Mouse (Mus musculus) neural tube, embryonic 12.5 days (tissue): ENCODE measurements around the gene Amer1. TPM values are rescaled to one million over a fixed set of nuclear protein-coding genes. Genes with fewer than 3 reads are reported as not detected.

ENCODE experiments used
- ATAC-seq: fragments of 200-750 bp; cut with Nextera tagmentation; 2 replicates; pipeline ENCODE4 v1.8.0; 2017; ENCODE audit warnings: low read depth, mild to moderate bottlenecking, moderate TSS enrichment, moderate library complexity; ENCODE audit not compliant: low FRiP score
- H3K27ac ChIP-seq: fragments of 300-500 bp; sonication (generic); 2 replicates; pipeline ENCODE4 v1.5.1; 2016
- H3K27me3 ChIP-seq: fragments of 300-500 bp; sonication (generic); replicated peaks from 2 replicates; pipeline ENCODE4 v1.6.1; 2016; ENCODE audit warnings: mild to moderate bottlenecking
- H3K36me3 ChIP-seq: fragments of 300-500 bp; sonication (generic); 2 replicates; pipeline ENCODE4 v1.6.1; 2016; ENCODE audit warnings: mild to moderate bottlenecking
- H3K4me1 ChIP-seq: fragments of 300-500 bp; sonication (generic); 2 replicates; pipeline ENCODE4 v1.6.1; 2016
- H3K4me2 ChIP-seq: fragments of 300-500 bp; sonication (generic); replicated peaks from 2 replicates; pipeline ENCODE4 v1.6.1; 2016; ENCODE audit warnings: mild to moderate bottlenecking
- H3K4me3 ChIP-seq: fragments of 300-500 bp; sonication (generic); 2 replicates; pipeline ENCODE4 v1.5.1; 2016
- H3K9ac ChIP-seq: fragments of 300-500 bp; sonication (generic); 2 replicates; pipeline ENCODE4 v1.6.1; 2016; ENCODE audit warnings: mild to moderate bottlenecking
- H3K9me3 ChIP-seq: fragments of 300-500 bp; sonication (generic); 2 replicates; pipeline ENCODE4 v1.6.1; 2016; ENCODE audit warnings: mild to moderate bottlenecking
- WGBS: fragments of 180-500 bp; shearing (Covaris S2); methylation state at CpG from one replicate; pipeline ENCODE4 v1.1.7; 2016; 5-methylcytosine and 5-hydroxymethylcytosine counted together
- polyA plus RNA-seq: library from polyadenylated mRNA; unstranded; fragments of >200 nt; fragmentation: Nextera tagmentation; extraction: Ambion mirVana; gene quantifications from 2 replicates; pipeline ENCODE4 v1.2.1, GENCODE M21; 2016

Amer1 gene
- polyA plus RNA-seq = 11.5 and 12.6 TPM in 2 replicates

GRCm38 (mm10) chrX:95444776-95445111 lies at the start of gene Amer1:
Gene Amer1, minus strand, starts transcription at chrX:95444872.
- Histone ChIP-seq H3K27me3 (no peaks in the 10 kb centered on the region), H3K9me3 (no peaks in the 10 kb centered on the region), H3K4me3 (peak within 1 kb of the TSS; percentile 54), H3K27ac (0 out of 2 replicates have a peak within 1 kb of the TSS, but pooled peaks have one; percentile 32), H3K4me1 (no peaks in the 10 kb centered on the region), H3K4me2 (peak within 1 kb of the TSS; percentile 60), H3K9ac (peak within 1 kb of the TSS; percentile 61), H3K36me3 (no peaks in the 10 kb centered on the region)
- WGBS = 19% methylated on average over 19 of the region's 19 CpGs
- ATAC-seq = peak; percentile 98

GRCm38 (mm10) chrX:95457166-95457565 lies 12.5 kb upstream of the Amer1 start:
- Histone ChIP-seq H3K4me2 (no peak overlapping the region), H3K27ac (no peak overlapping the region), H3K4me3 (no peak overlapping the region), H3K36me3 (no peaks in the 10 kb centered on the region), H3K4me1 (no peaks in the 10 kb centered on the region), H3K9me3 (no peaks in the 10 kb centered on the region), H3K27me3 (no peaks in the 10 kb centered on the region), H3K9ac (no peak overlapping the region)
- WGBS = 78% methylated on average over 3 of the region's 3 CpGs
- no peak for ATAC-seq

- Histone ChIP-seq H3K27me3 (no peaks in the 10 kb centered on the region), H3K9me3 (no peaks in the 10 kb centered on the region), H3K9ac (no peak overlapping the region), H3K27ac (no peak overlapping the region), H3K4me2 (no peak overlapping the region), H3K4me3 (no peak overlapping the region), H3K36me3 (no peaks in the 10 kb centered on the region), H3K4me1 (no peaks in the 10 kb centered on the region)
- no peak for ATAC-seq
- 85% methylated on average over 2 of the region's 2 CpGs for WGBS
Observed at GRCm38 (mm10) chrX:95445866-95446265, 1.2 kb upstream of the Amer1 start.

- Histone ChIP-seq H3K4me1 (no peaks in the 10 kb centered on the region), H3K9me3 (no peaks in the 10 kb centered on the region), H3K9ac (no peak overlapping the region), H3K36me3 (no peaks in the 10 kb centered on the region), H3K27me3 (no peaks in the 10 kb centered on the region), H3K27ac (no peak overlapping the region), H3K4me3 (peak overlapping the region; percentile 54), H3K4me2 (peak overlapping the region; percentile 60)
- no peak for ATAC-seq
- 31% methylated on average over 3 of the region's 3 CpGs for WGBS
Observed at GRCm38 (mm10) chrX:95445141-95445540, 469 bp upstream of the Amer1 start.

- Histone ChIP-seq H3K9ac (peak overlapping the region; percentile 61), H3K4me3 (peak overlapping the region; percentile 54), H3K4me1 (no peaks in the 10 kb centered on the region), H3K9me3 (no peaks in the 10 kb centered on the region), H3K27me3 (no peaks in the 10 kb centered on the region), H3K4me2 (peak overlapping the region; percentile 60), H3K27ac (0 out of 2 replicates have a peak overlapping the region, but pooled peaks have one; percentile 32), H3K36me3 (no peaks in the 10 kb centered on the region)
- ATAC-seq = peak; percentile 85
- 26% methylated on average over 40 of the region's 42 CpGs for WGBS
Observed at GRCm38 (mm10) chrX:95443898-95444775, 535 bp downstream of the Amer1 start.

- H3K9ac ChIP-seq = peak overlapping the region; percentile 61
- H3K9me3 ChIP-seq = no peaks in the 10 kb centered on the region
- peak overlapping the region; percentile 54 for H3K4me3 ChIP-seq
- 32% methylated on average over 12 of the region's 12 CpGs for WGBS
- no peak overlapping the region for H3K27ac ChIP-seq
- no peaks in the 10 kb centered on the region for H3K4me1 ChIP-seq
- H3K4me2 ChIP-seq = peak overlapping the region; percentile 60
- no peaks in the 10 kb centered on the region for H3K36me3 ChIP-seq
- ATAC-seq = 0 out of 2 replicates have a peak, but pooled peaks have one; percentile 3
- no peaks in the 10 kb centered on the region for H3K27me3 ChIP-seq
Observed at GRCm38 (mm10) chrX:95443390-95443789, 1.3 kb downstream of the Amer1 start.

GRCm38 (mm10) chrX:95442261-95442660 lies 2.4 kb downstream of the Amer1 start:
- H3K4me2 ChIP-seq = peak overlapping the region; percentile 60

GRCm38 (mm10) chrX:95441290-95441689 lies 3.4 kb downstream of the Amer1 start:
- H3K4me3 ChIP-seq = no peak overlapping the region
- H3K4me2 ChIP-seq = no peak overlapping the region
- no peak for ATAC-seq
- no peaks in the 10 kb centered on the region for H3K36me3 ChIP-seq
- H3K9me3 ChIP-seq = no peaks in the 10 kb centered on the region
- no peaks in the 10 kb centered on the region for H3K4me1 ChIP-seq
- H3K9ac ChIP-seq = no peak overlapping the region
- H3K27ac ChIP-seq = no peak overlapping the region
- no peaks in the 10 kb centered on the region for H3K27me3 ChIP-seq

More at GRCm38 (mm10) chrX:95442261-95442660, 2.4 kb downstream of the Amer1 start:
- H3K27ac ChIP-seq = no peak overlapping the region
- H3K36me3 ChIP-seq = no peaks in the 10 kb centered on the region
- no peaks in the 10 kb centered on the region for H3K4me1 ChIP-seq
- no peaks in the 10 kb centered on the region for H3K27me3 ChIP-seq
- H3K9ac ChIP-seq = no peak overlapping the region
- no peak overlapping the region for H3K4me3 ChIP-seq
- no peak for ATAC-seq
- WGBS = 76% methylated on average over 1 of the region's 1 CpGs
- H3K9me3 ChIP-seq = no peaks in the 10 kb centered on the region

- ATAC-seq = no peak
- no peak overlapping the region for H3K9ac ChIP-seq
- 91% methylated on average over 4 of the region's 4 CpGs for WGBS
- H3K9me3 ChIP-seq = no peaks in the 10 kb centered on the region
- H3K27me3 ChIP-seq = no peaks in the 10 kb centered on the region
- no peak overlapping the region for H3K4me2 ChIP-seq
- H3K4me3 ChIP-seq = no peak overlapping the region
- no peaks in the 10 kb centered on the region for H3K4me1 ChIP-seq
- no peak overlapping the region for H3K27ac ChIP-seq
- H3K36me3 ChIP-seq = no peaks in the 10 kb centered on the region
Observed at GRCm38 (mm10) chrX:95438491-95438890, 6.2 kb downstream of the Amer1 start.

GRCm38 (mm10) chrX:95437236-95437635 lies 7.4 kb downstream of the Amer1 start:
- no peaks in the 10 kb centered on the region for H3K36me3 ChIP-seq
- no peak overlapping the region for H3K9ac ChIP-seq
- H3K9me3 ChIP-seq = no peaks in the 10 kb centered on the region
- no peak overlapping the region for H3K27ac ChIP-seq
- ATAC-seq = no peak
- 97% methylated on average over 1 of the region's 1 CpGs for WGBS
- no peaks in the 10 kb centered on the region for H3K27me3 ChIP-seq
- no peaks in the 10 kb centered on the region for H3K4me1 ChIP-seq
- H3K4me2 ChIP-seq = no peak overlapping the region
- no peak overlapping the region for H3K4me3 ChIP-seq

GRCm38 (mm10) chrX:95373101-95373500 lies 71.6 kb downstream of the Amer1 start:
- no peak overlapping the region for H3K4me2 ChIP-seq
- H3K4me1 ChIP-seq = no peaks in the 10 kb centered on the region
- H3K27me3 ChIP-seq = no peaks in the 10 kb centered on the region
- no peak overlapping the region for H3K9ac ChIP-seq
- no peaks in the 10 kb centered on the region for H3K9me3 ChIP-seq
- no peaks in the 10 kb centered on the region for H3K36me3 ChIP-seq
- no peak overlapping the region for H3K4me3 ChIP-seq
- H3K27ac ChIP-seq = no peak overlapping the region
- ATAC-seq = no peak
